Comparison of ENCODE assay signal across 8 mouse cellular contexts in the genomic region with DNA sequence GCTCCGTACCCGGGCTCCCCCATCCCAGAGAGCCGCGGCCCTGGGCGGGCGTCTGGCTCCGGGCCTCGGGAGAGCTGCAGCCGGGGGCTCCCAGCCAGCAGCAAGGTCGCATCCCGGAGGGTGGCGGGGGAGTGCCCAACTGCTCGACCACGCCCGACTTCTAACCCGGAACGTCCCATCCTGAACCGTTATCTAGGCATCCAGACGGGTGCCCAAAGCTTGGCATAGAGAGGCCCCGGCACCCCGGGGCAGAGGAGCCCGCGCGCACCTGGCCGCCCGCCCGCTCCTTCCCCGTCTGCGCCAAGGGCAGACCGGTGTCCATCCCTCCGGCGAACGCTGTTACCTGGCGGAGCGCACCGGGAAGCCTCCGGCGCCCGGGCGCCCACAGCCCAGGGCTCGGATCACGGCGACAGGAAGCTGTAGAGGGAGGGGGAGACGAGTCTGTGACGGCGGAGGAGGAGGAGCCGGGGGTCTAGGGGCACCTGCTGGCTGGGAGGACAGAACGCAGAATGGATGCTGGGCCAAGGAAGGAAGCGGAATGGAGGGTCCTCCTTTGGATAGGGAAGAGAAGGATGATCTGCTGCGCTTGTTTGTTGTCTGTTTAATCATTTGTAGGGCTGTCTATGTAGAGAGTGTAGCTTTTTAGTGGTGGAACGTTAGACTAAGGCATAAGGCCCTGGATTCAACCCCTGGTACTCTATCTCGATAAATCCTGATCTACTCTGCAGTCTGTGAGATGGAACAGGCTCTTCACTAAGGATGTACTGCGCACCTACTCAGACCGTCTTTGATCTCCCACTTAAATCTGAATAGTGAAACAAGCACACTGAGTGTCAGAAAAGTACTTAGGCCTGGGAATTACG. TPM values are rescaled to one million over a fixed set of nuclear protein-coding genes. Genes with fewer than 3 reads are reported as not detected.
A peak's percentile ranks its signal among the peaks of the same experiment; 100 is the strongest.
DNase-seq lines count a peak whose midpoint lies in the region; ATAC-seq lines count a peak whose summit lies in the region.

A gene (minus strand): TSS at position 437 of the 863 bp plus-strand sequence.

- peak within 1 kb of the TSS; percentile 97 for H3K4me3 ChIP-seq in embryonic facial prominence, embryonic 10.5 days
- peak within 1 kb of the TSS; percentile 60 for H3K4me3 ChIP-seq in intestine, embryonic 15.5 days (replicated peaks)
- peak within 1 kb of the TSS; percentile 91 for H3K4me3 ChIP-seq in limb, embryonic 10.5 days
- H3K4me3 ChIP-seq in midbrain, embryonic 12.5 days, result peak within 1 kb of the TSS; percentile 74
- peak within 1 kb of the TSS; percentile 62 for H3K4me3 ChIP-seq in stomach, embryonic 14.5 days (ENCODE audit: low read depth, low read length)

- H3K9me3 ChIP-seq in embryonic facial prominence, embryonic 10.5 days, result no peaks in the 10 kb centered on the region
- no peaks in the 10 kb centered on the region for H3K9me3 ChIP-seq in intestine, embryonic 15.5 days
- no peaks in the 10 kb centered on the region for H3K9me3 ChIP-seq in limb, embryonic 10.5 days (replicated peaks)
- no peaks in the 10 kb centered on the region for H3K9me3 ChIP-seq in midbrain, embryonic 12.5 days
- no peaks in the 10 kb centered on the region for H3K9me3 ChIP-seq in stomach, embryonic 14.5 days (ENCODE audit: control insufficient read depth, low read depth, low read length)

- H3K27me3 ChIP-seq in embryonic facial prominence, embryonic 10.5 days (replicated peaks; ENCODE audit: low read depth, poor library complexity, severe bottlenecking), result 0 out of 2 replicates have a peak, but pooled peaks cover 4% of the 10 kb centered on the region
- H3K27me3 ChIP-seq in intestine, embryonic 15.5 days (replicated peaks), result no peaks in the 10 kb centered on the region
- peaks cover 12% of the 10 kb centered on the region; the same call in 1 of the 2 replicates for H3K27me3 ChIP-seq in limb, embryonic 10.5 days (ENCODE audit: low read depth, poor library complexity, severe bottlenecking)
- no peaks in the 10 kb centered on the region for H3K27me3 ChIP-seq in midbrain, embryonic 12.5 days
- no peaks in the 10 kb centered on the region for H3K27me3 ChIP-seq in stomach, embryonic 14.5 days (ENCODE audit: control insufficient read depth, insufficient read depth, low read length)

- ATAC-seq in intestine, embryonic 15.5 days, result peak; percentile 85
- peak; percentile 93 for ATAC-seq in midbrain, embryonic 12.5 days (ENCODE audit: low FRiP score, low read depth)
- peak; percentile 81; the same call in 1 of the 2 replicates for ATAC-seq in stomach, embryonic 14.5 days (ENCODE audit: insufficient number of reproducible peaks, insufficient read depth, low FRiP score, low read depth)

- peak within 1 kb of the TSS; percentile 71 for H3K9ac ChIP-seq in intestine, embryonic 15.5 days
- H3K9ac ChIP-seq in midbrain, embryonic 12.5 days (replicated peaks), result peak within 1 kb of the TSS; percentile 87
- peak within 1 kb of the TSS; percentile 54 for H3K9ac ChIP-seq in stomach, embryonic 14.5 days (replicated peaks; ENCODE audit: low read depth, low read length)

- peak within 1 kb of the TSS; percentile 83 for H3K27ac ChIP-seq in embryonic facial prominence, embryonic 10.5 days (replicated peaks)
- H3K27ac ChIP-seq in intestine, embryonic 15.5 days, result no peak within 1 kb of the TSS
- peak within 1 kb of the TSS; percentile 81 for H3K27ac ChIP-seq in limb, embryonic 10.5 days
- H3K27ac ChIP-seq in midbrain, embryonic 12.5 days (replicated peaks), result peak within 1 kb of the TSS; percentile 42; the same call in 1 of the 2 replicates
- H3K27ac ChIP-seq in stomach, embryonic 14.5 days (ENCODE audit: low read length), result no peak within 1 kb of the TSS

- WGBS in embryonic facial prominence, embryonic 10.5 days, result 4% methylated on average over 55 of the region's 55 CpGs
- 4% methylated on average over 55 of the region's 55 CpGs for WGBS in intestine, embryonic 15.5 days
- 3% methylated on average over 55 of the region's 55 CpGs for WGBS in limb, embryonic 10.5 days
- 4% methylated on average over 55 of the region's 55 CpGs for WGBS in midbrain, embryonic 12.5 days
- WGBS in stomach, embryonic 14.5 days, result 4% methylated on average over 55 of the region's 55 CpGs

- DNase-seq in ovary, adult 18-20 months (ENCODE audit: low spot score), result peak; percentile 58
- no peak for DNase-seq in ovary, postnatal 10 days (ENCODE audit: low spot score)
- DNase-seq in embryonic facial prominence, embryonic 10.5 days (ENCODE audit: low spot score), result peak; percentile 80
- peak; percentile 23 to 40 for DNase-seq in gastrocnemius, postnatal 4 days (ENCODE audit: low spot score in 2 of 2)
- peak; percentile 75 for DNase-seq in limb, embryonic 10.5 days (ENCODE audit: low spot score)

- H3K4me1 ChIP-seq in embryonic facial prominence, embryonic 10.5 days, result peaks cover 18% of the 10 kb centered on the region
- H3K4me1 ChIP-seq in intestine, embryonic 15.5 days (replicated peaks), result peaks cover 10% of the 10 kb centered on the region
- peaks cover 14% of the 10 kb centered on the region; the same call in 1 of the 2 replicates for H3K4me1 ChIP-seq in limb, embryonic 10.5 days
- H3K4me1 ChIP-seq in midbrain, embryonic 12.5 days, result peaks cover 13% of the 10 kb centered on the region; the same call in 1 of the 2 replicates
- peaks cover 10% of the 10 kb centered on the region for H3K4me1 ChIP-seq in stomach, embryonic 14.5 days (ENCODE audit: control insufficient read depth, insufficient read depth, low read length)

- H3K4me2 ChIP-seq in intestine, embryonic 15.5 days (replicated peaks), result peak within 1 kb of the TSS; percentile 91
- H3K4me2 ChIP-seq in midbrain, embryonic 12.5 days (replicated peaks), result peak within 1 kb of the TSS; percentile 78
- H3K4me2 ChIP-seq in stomach, embryonic 14.5 days (replicated peaks; ENCODE audit: low read depth, low read length), result peak within 1 kb of the TSS; percentile 55

- H3K36me3 ChIP-seq in embryonic facial prominence, embryonic 10.5 days (replicated peaks), result peaks cover 10% of the 10 kb centered on the region
- no peaks in the 10 kb centered on the region for H3K36me3 ChIP-seq in intestine, embryonic 15.5 days
- peaks cover 5% of the 10 kb centered on the region for H3K36me3 ChIP-seq in limb, embryonic 10.5 days
- H3K36me3 ChIP-seq in midbrain, embryonic 12.5 days, result peaks cover 3% of the 10 kb centered on the region
- peaks cover 2% of the 10 kb centered on the region for H3K36me3 ChIP-seq in stomach, embryonic 14.5 days (ENCODE audit: control insufficient read depth, insufficient read depth, low read length)

RNA-seq across cellular contexts. Expression of the gene that starts here (rescaled TPM):
- polyA plus RNA-seq in embryonic facial prominence, embryonic 10.5 days (2016; fragmentation: Nextera tagmentation; extraction: Ambion mirVana), result 11.8 and 12.0 TPM in 2 replicates
- total RNA-seq in gastrocnemius, postnatal 4 days (2021), result 1 to 10 TPM; 1.8 to 1.9 TPM
- 3.2 and 4.4 TPM in 2 replicates for polyA plus RNA-seq in intestine, embryonic 15.5 days (2015; fragmentation: Nextera tagmentation; extraction: Ambion mirVana)
- 8.9 and 9.9 TPM in 2 replicates for polyA plus RNA-seq in limb, embryonic 10.5 days (2016; fragmentation: Nextera tagmentation; extraction: Ambion mirVana)
- polyA plus RNA-seq in midbrain, embryonic 12.5 days (2016; fragmentation: Nextera tagmentation; extraction: Ambion mirVana), result 11.0 and 13.0 TPM in 2 replicates
- 4.7 and 5.5 TPM in 2 replicates for polyA plus RNA-seq in stomach, embryonic 14.5 days (2014; fragmentation: Nextera tagmentation; extraction: Ambion mirVana)

Comparison
In these comparisons a context has a peak if more than half of its experiments do, and no peak if none do; other contexts are left out.
1. H3K27ac ChIP-seq: peak in embryonic facial prominence, embryonic 10.5 days (single experiment), limb, embryonic 10.5 days (single experiment) and midbrain, embryonic 12.5 days (single experiment); none in intestine, embryonic 15.5 days (single experiment) and stomach, embryonic 14.5 days (single experiment).
2. Peak in every context shown above with its lines, with median percentiles within 50 percentile points of each other: H3K4me3 ChIP-seq, ATAC-seq, H3K4me2 ChIP-seq and H3K9ac ChIP-seq.